Mouse (Mus musculus) lung, adult 10 weeks (tissue): Measurements from ENCODE around the gene Snx6. TPM values are rescaled to one million over a fixed set of nuclear protein-coding genes. Genes with fewer than 3 reads are reported as not detected.

Experiments
- polyA plus RNA-seq: library from polyadenylated mRNA; stranded (reverse); fragments of 350-450 nt; fragmentation: Illumina TruSeq; extraction: RNeasy Lipid Tissue Mini Kit (QIAGEN cat#74804); gene quantifications from one replicate; pipeline ENCODE4 v1.2.3, GENCODE M21; 2014; ENCODE audit warnings: low read depth, low replicate concordance; ENCODE audit not compliant: insufficient read depth

Snx6 gene
- polyA plus RNA-seq, result 49.5 TPM

GRCm38 (mm10) chr12:54795153-54795998 lies at the start of gene Snx6:
TSS of gene Snx6 (minus strand) at chr12:54795703.

Other genes starting within 250 kb of the Snx6 start
- 113 TPM for gene Sptssa, start 139.1 kb downstream of the Snx6 start, polyA plus RNA-seq
- gene Eapp, start 99.8 kb downstream of the Snx6 start, polyA plus RNA-seq, result 29.1 TPM
- 73.2 TPM for gene Cfl2, start 67.2 kb upstream of the Snx6 start, polyA plus RNA-seq
- gene Gm20403, start 190.8 kb upstream of the Snx6 start, polyA plus RNA-seq, result not detected
- 11.6 TPM for gene Baz1a, start 218.6 kb upstream of the Snx6 start, polyA plus RNA-seq